Mouse (Mus musculus) kidney, adult 11 months (tissue): ENCODE data around the gene Wdcp.
"Not testable (repeated sequence)": the region's sequence is repeated elsewhere in the genome, so short reads cannot be mapped to it uniquely, and the experiment has no call there.

ENCODE experiments used
- DNase-seq: peaks from one replicate; pipeline ENCODE4 v3.0.0; 2022

The Wdcp gene

GRCm38 (mm10) chr12:4842890-4843597, at the start of gene Wdcp:
Gene Wdcp (plus strand): TSS chr12:4843303.
- peak; percentile 92 for DNase-seq

DNA sequence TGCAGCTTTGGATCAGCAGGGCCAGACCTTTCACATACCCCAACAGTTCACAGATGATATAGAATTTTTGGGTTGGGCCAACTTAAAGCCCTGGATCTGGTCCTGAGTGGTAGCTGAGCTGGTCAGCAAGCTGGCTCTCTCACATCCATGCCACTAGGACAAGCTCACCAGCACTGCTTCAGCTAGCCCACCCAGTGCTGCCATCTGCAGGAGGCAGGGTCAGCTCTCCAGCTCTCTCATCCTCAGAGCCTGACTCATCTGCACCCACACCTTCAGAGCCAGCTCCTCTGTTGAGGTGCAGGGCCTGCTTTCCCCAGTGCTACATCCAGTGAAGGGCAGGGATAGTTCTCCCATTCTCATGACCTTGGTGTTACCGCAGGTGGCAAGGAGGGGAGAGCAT, 49.4 kb upstream of the Wdcp start:
- DNase-seq: no peak

DNA sequence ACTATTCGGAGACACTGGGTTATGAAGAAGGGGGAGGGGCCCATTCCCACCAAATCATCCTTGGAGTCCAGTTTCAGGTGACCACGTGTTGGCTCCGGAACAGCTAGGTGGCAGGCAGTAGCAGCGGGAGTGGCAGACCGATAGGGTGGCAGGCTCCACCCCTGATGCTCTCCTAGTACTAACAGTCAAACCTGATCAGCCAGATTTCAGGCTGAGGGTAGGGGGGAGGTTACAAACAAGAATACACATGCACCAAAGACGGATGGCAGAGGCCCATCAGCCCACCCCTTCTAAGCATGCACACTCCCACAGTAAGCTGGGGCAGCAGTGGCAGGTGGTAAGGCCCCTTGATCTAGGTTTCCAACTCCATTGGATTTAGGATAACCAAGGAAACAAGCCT, 45.6 kb upstream of the Wdcp start:
- not testable (repeated sequence) for DNase-seq

DNA sequence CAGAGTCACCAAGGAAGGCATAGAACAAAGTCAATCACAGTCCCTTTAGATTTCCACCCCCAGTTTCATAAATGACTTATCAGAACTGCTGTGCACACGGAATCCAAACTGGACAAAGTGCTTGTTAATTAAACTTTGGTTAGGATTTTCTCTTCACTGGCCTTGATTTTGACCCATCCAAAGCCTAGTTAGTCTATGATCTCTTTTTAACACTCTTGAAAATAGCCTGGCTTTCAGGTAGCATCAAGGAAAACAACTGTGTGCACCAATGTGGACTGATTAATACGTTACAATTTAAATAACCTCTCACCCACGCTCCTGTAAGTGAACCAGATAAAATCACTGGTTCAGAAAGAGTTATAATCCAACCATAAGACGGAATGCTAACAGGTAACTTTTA, 32.1 kb upstream of the Wdcp start:
- no peak for DNase-seq

DNA sequence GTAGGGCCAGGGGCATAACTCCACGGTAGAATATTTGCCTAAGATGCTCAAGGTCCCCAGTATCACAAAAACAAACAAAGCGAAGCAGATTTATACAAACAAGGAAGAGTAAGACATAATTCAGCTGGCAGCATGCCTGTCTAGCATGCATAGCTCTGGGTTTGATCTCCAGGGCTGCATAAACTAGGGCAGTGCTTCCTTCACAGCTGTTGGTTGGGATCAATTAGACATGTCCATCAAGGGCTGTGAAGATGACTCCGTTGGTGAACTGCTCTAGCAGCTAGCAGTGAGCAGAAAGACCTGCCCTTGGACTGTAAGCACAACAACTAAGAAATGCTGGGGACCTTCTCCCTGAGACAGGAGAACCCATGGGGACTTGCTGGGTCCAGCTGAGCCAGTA, 31.4 kb upstream of the Wdcp start:
- DNase-seq: no peak

DNA sequence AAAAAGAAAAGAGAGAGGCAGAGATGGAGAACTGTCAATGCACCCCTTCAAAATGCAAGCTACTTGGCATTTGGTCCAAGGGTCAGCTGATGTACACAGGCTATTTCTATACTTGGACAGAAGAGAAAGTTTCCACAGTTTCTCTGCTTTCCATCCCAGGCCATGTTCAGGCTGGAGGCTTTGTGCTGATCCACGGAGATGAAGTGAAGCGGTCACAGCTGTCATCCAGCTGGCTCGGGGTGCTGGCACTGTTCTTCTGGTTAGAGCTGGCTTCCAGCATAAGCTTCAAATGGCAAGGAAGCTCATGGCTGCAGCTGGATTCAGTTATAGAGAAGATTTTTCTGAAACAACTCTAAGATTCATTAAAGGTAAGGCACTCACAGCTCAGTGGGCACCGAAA, 29.5 kb upstream of the Wdcp start:
- no peak for DNase-seq

- DNase-seq: no peak
Observed at GRCm38 (mm10) chr12:4816680-4817360, 26.3 kb upstream of the Wdcp start.

- DNase-seq: peak; percentile 98
Observed at GRCm38 (mm10) chr12:4817361-4818101, 25.6 kb upstream of the Wdcp start, which contains the start of gene Sf3b6. Gene Sf3b6 (plus strand): TSS chr12:4817544.

GRCm38 (mm10) chr12:4827256-4827655, 15.8 kb upstream of the Wdcp start:
- no peak for DNase-seq

- no peak for DNase-seq
Observed at GRCm38 (mm10) chr12:4836959-4837358, 6.1 kb upstream of the Wdcp start.

DNA sequence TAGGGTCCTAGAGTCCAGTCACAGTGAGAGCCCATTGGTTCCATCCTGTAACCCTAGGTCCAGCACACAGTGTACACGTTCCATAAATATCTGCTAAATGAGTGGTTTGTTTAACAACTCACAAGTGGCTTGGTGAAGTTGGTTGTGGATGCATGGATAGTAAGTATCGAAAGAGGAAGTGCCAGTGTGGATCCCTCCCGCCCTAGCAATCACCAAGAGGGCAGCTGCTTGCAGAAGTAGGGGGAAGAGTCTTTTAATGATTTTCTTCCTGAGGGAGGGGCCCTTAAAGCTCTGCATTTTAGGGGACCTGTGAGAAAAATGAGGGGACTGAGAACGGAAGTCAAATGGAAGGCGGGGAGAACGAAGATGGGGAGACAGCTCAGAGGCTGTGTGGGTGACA, 3.1 kb upstream of the Wdcp start:
- DNase-seq: no peak

DNA sequence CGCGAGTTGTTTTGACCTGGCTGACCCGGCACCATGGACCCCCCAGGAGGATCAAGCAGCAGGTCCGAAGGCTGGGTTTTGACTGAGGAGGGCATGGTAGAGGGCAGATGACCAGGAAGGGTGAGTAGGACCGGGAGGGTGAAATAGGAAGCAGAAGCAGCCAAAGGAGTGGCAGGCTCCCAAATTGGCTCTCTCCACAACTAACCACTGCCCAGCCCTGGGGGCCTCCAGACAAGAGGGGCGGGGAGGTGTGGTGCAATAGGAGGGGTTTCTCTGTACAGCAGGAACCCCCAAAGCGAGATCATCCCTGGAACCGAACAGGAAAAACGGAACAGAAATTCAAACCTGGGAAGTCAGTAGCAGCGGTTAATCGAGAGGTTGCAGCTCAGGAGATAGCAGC, 2.4 kb upstream of the Wdcp start:
- DNase-seq: no peak

DNA sequence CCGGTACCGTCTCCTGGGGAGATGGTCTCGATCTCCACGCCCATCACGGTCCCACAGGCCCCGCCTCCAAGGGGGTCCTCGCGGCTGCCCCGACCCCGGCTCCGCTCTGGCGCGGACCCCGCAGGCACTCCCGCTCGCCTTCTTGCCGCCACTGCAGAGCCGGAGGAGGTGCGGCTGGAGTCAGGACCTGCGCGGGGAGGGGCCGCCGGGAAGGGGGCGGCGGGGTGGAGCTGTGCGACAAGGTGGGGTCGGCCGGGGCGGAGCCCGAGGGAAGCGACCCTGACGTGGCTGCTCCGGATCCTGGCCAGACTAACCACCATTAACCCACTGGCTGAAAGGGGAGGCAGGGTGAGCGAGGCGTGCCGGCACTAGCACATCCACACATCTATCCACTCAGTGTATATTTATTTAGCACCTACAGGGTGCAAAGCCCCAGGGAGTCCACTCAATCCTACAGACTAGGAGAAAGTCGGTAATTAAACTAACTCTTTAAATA, 1.7 kb upstream of the Wdcp start, which contains the start of gene Fkbp1b:
Fkbp1b (minus strand) TSS at position 200 of the 496 bp plus-strand sequence.
- peak; percentile 29 for DNase-seq

- no peak for DNase-seq
Observed at GRCm38 (mm10) chr12:4842456-4842855, 647 bp upstream of the Wdcp start.

DNA sequence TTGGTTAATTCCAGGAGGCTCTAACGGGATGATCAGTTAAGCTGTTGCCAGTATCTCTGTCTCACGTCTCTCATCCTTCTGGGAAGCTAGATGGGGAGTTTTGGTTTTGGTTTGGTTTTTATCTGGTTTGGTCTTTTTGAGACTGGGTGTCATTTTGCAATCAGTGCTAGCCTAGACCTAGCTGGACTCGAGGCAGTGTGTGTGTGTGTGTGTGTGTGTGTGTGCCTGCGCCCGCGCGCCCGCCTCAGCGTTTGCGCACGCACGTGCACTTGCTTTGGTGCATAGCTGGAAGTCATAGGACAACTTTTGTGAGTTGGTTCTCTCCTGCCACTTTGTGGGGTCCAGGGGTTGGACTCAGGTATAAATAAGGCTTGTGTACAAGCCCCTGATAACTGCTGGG, 638 bp downstream of the Wdcp start:
- no peak for DNase-seq

- DNase-seq: no peak
Observed at GRCm38 (mm10) chr12:4856160-4856559, 13.1 kb downstream of the Wdcp start.

GRCm38 (mm10) chr12:4856834-4857233, 13.7 kb downstream of the Wdcp start:
- DNase-seq: no peak

- DNase-seq: no peak
Observed at GRCm38 (mm10) chr12:4859241-4859914, 16.3 kb downstream of the Wdcp start.

GRCm38 (mm10) chr12:4862672-4863071, 19.6 kb downstream of the Wdcp start:
- DNase-seq: no peak

GRCm38 (mm10) chr12:4863654-4864337, 20.7 kb downstream of the Wdcp start:
- peak; percentile 87 for DNase-seq

DNA sequence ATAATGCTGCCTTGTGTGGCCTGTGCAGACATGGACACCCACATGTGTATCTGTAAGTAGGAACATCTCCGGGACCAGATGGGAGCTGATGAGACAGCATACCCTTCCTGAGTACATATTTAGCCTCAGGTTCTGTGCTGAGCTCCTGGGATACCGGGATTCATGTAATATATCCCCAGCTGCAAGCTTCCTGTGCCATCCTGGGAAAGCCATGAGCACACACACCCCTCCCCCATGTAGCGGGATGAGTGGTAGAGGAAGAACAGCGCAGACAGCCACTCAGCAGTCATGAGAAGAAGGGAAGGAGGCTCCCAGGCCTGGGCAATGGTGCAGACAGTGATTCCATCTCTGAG, 21.2 kb downstream of the Wdcp start:
- DNase-seq: no peak

DNA sequence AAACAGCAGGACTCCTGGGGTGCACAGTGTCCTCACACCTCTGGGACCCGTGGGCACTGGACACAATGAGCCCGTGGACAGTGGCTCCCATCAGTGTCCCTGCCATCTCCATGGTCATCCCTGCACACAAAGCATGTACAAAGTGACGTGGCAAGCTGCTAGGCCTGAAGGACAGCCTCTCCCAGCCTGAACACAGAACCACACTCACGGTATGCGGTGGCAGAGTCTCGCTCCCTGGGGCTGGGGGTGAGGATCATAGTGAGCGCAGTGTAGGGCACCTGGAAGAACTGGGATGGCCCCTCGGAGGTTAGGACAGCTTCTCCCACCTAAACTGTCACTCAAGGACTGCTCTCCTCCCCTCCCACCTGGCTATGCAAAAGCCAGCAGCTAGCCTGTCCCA, 25.8 kb downstream of the Wdcp start:
- DNase-seq: no peak

- DNase-seq: no peak
Observed at GRCm38 (mm10) chr12:4871260-4871659, 28.2 kb downstream of the Wdcp start.
